Mouse (Mus musculus): ENCODE measurements at regions not wholly inside any gene's neighbourhood (a gene's known extent, or its start where the extent isn't known, plus 50 kb on each side); places are given as distances from the start of the nearest gene placed in this dataset.
A peak's percentile ranks its signal among the peaks of the same experiment; 100 is the strongest.

GRCm38 (mm10) chr2:48407876-48408275, 406.0 kb upstream of the Acvr2a start:
- DNase-seq (ENCODE audit: low read depth, low spot score) = no peak

GRCm38 (mm10) chr2:48409876-48410275, 404.0 kb upstream of the Acvr2a start:
- DNase-seq (ENCODE audit: low read depth, low spot score) = no peak

GRCm38 (mm10) chr2:48411392-48411791, 402.5 kb upstream of the Acvr2a start:
- no peak for DNase-seq (ENCODE audit: low read depth, low spot score)

- no peak for DNase-seq (ENCODE audit: low read depth, low spot score)
Measured at GRCm38 (mm10) chr2:48412683-48413440, 401.0 kb upstream of the Acvr2a start.

- peak; percentile 35 for DNase-seq (ENCODE audit: low read depth, low spot score)
Measured at GRCm38 (mm10) chr2:48414596-48415481, 399.1 kb upstream of the Acvr2a start.

GRCm38 (mm10) chr2:48416207-48416750, 397.6 kb upstream of the Acvr2a start:
- DNase-seq (ENCODE audit: low read depth, low spot score) = peak; percentile 66

- DNase-seq (ENCODE audit: low read depth, low spot score) = no peak
Measured at GRCm38 (mm10) chr2:48417000-48417596, 396.8 kb upstream of the Acvr2a start.

- no peak for DNase-seq (ENCODE audit: low read depth, low spot score)
Measured at GRCm38 (mm10) chr2:48420791-48421190, 393.1 kb upstream of the Acvr2a start.

- DNase-seq (ENCODE audit: low read depth, low spot score) = no peak
Measured at GRCm38 (mm10) chr2:48423861-48424442, 390.0 kb upstream of the Acvr2a start.

- no peak for DNase-seq (ENCODE audit: low read depth, low spot score)
Measured at GRCm38 (mm10) chr2:48424562-48424961, 389.3 kb upstream of the Acvr2a start.

- DNase-seq (ENCODE audit: low read depth, low spot score) = peak; percentile 67
Measured at GRCm38 (mm10) chr2:48425200-48426090, 388.5 kb upstream of the Acvr2a start.

- DNase-seq (ENCODE audit: low read depth, low spot score) = no peak
Measured at GRCm38 (mm10) chr2:48432545-48432944, 381.4 kb upstream of the Acvr2a start.

- peak; percentile 60 for DNase-seq (ENCODE audit: low read depth, low spot score)
Measured at GRCm38 (mm10) chr2:48441296-48441990, 372.5 kb upstream of the Acvr2a start.

GRCm38 (mm10) chr2:48441991-48442544, 371.8 kb upstream of the Acvr2a start:
- DNase-seq (ENCODE audit: low read depth, low spot score) = no peak

- DNase-seq (ENCODE audit: low read depth, low spot score) = no peak
Measured at GRCm38 (mm10) chr2:48445898-48446604, 367.9 kb upstream of the Acvr2a start.

GRCm38 (mm10) chr2:48446617-48447016, 367.3 kb upstream of the Acvr2a start:
- no peak for DNase-seq (ENCODE audit: low read depth, low spot score)

- DNase-seq (ENCODE audit: low read depth, low spot score) = no peak
Measured at GRCm38 (mm10) chr2:48449165-48449842, 364.6 kb upstream of the Acvr2a start.
